9 mouse cellular contexts compared by ENCODE assay signal in the genomic region with DNA sequence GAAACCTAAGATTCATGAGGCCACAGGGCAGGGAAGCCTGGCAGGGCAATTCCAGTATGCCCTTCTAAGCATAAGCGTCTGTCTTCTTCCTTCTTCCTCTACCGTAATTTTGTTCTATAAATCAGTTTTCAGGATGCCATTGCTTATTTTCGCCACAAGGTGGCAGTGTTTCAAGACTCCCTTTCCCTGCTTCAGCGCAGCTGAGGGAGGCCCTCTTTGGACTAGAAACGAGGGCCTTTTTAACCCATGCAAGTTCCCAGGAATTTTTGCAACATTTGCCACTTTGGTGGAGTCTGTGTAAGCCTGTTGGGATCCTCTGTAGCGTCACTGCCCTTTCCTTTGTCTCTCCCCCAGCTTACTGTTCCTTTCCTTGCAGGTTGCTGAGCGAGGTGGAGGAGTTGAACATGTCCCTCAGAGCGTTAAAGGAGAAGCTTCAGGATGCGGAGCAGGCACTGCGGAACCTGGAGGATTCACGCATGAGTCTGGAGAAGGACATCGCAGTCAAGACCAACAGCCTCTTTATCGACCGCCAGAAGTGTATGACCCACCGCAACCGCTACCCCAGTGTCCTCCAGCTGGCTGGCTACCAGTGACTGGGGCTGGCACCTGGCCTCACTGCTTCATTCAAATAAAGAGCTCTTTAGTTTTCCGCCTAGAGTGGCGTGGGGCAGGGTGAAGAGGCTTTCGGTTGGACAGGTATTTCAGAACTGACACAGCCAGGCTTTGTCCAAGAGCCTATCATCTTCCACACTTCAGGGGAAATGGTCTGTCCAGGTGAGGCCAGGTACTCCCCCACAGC. TPM values are rescaled to one million over a fixed set of nuclear protein-coding genes. Genes with fewer than 3 reads are reported as not detected.
DNase-seq lines count a peak whose midpoint lies in the region.
"Had no signal": no experiment of that assay in that cellular context is flagged by ENCODE, and none has a peak within 500 bp of the region (broad histone marks: within the 10 kb centered on the region; RNA-seq: fewer than 3 reads in every experiment).

No protein-coding gene starts in this region.

- H3K27me3 ChIP-seq in embryonic facial prominence, embryonic 10.5 days (replicated peaks; ENCODE audit: low read depth, poor library complexity, severe bottlenecking): peaks cover 86% of the 10 kb centered on the region
- no peaks in the 10 kb centered on the region for H3K27me3 ChIP-seq in splenic B cell, adult 2 months (ENCODE audit: control insufficient read depth, insufficient read depth, low read length, poor library complexity, severe bottlenecking)

- 39% methylated on average over 19 of the region's 19 CpGs for WGBS in embryonic facial prominence, embryonic 10.5 days

- H3K4me1 ChIP-seq in embryonic facial prominence, embryonic 10.5 days: peaks cover 29% of the 10 kb centered on the region

- no peaks in the 10 kb centered on the region for H3K36me3 ChIP-seq in embryonic facial prominence, embryonic 10.5 days (replicated peaks)
- H3K36me3 ChIP-seq in splenic B cell, adult 2 months (ENCODE audit: control insufficient read depth, insufficient read depth, low read length, poor library complexity, severe bottlenecking): no peaks in the 10 kb centered on the region
- H3K36me3 ChIP-seq: hindbrain, embryonic 15.5 days had no signal

- peak; percentile 74 for DNase-seq in adrenal gland, postnatal 14 days
- DNase-seq in adrenal gland, adult 2 months: no peak
- DNase-seq in urinary bladder, postnatal 25 days (ENCODE audit: low spot score): peak; percentile 35
- DNase-seq in urinary bladder, adult 18-20 months (ENCODE audit: low spot score in 2 of 2): no peak
- peak; percentile 66 for DNase-seq in embryonic facial prominence, embryonic 10.5 days (ENCODE audit: low spot score)
- peak; percentile 56 for DNase-seq in layer of hippocampus, adult 9-11 months
- peak; percentile 67 for DNase-seq in lung, postnatal 36 days
- DNase-seq in splenic B cell, adult 2 months (ENCODE audit: low read depth, low spot score): peak; percentile 73

- no peak overlapping the region for H3K4me3 ChIP-seq in embryonic facial prominence, embryonic 10.5 days
- H3K4me3 ChIP-seq: hindbrain, embryonic 15.5 days had no signal

- H3K27ac ChIP-seq in embryonic facial prominence, embryonic 10.5 days (replicated peaks): no peak overlapping the region
- H3K27ac ChIP-seq: hindbrain, embryonic 15.5 days had no signal

- H3K9me3 ChIP-seq in embryonic facial prominence, embryonic 10.5 days: no peaks in the 10 kb centered on the region
- H3K9me3 ChIP-seq: hindbrain, embryonic 15.5 days had no signal

RNA-seq across cellular contexts. Expression of a gene that starts 20.9 kb away (rescaled TPM):
- 0.15 TPM in 1 of 2 replicates, not detected in the other for total RNA-seq in adrenal gland, postnatal 14 days (2021)
- 1 to 10 TPM in 1 of 2 experiments, under 1 TPM in 1; 0.97 to 1.0 TPM for total RNA-seq in adrenal gland, adult 2 months (2021)
- 0.36 and 0.54 TPM in 2 replicates for polyA plus RNA-seq in adrenal gland, adult 2 months (2012; rRNA removed)
- 0.13 and 0.21 TPM in 2 replicates for polyA plus RNA-seq in embryonic facial prominence, embryonic 10.5 days (2016; fragmentation: Nextera tagmentation; extraction: Ambion mirVana)

RNA-seq across cellular contexts. Expression of a gene that starts 21.7 kb away (rescaled TPM):
- total RNA-seq in adrenal gland, postnatal 14 days (2021): not detected in 2 replicates
- under 1 TPM in 1 of 2 experiments, not detected in 1; 0.17 TPM for total RNA-seq in adrenal gland, adult 2 months (2021)
- polyA plus RNA-seq in adrenal gland, adult 2 months (2012; rRNA removed): 0.17 TPM in 1 of 2 replicates, not detected in the other
- polyA plus RNA-seq in embryonic facial prominence, embryonic 10.5 days (2016; fragmentation: Nextera tagmentation; extraction: Ambion mirVana): 0.33 TPM in 1 of 2 replicates, not detected in the other

RNA-seq across cellular contexts. Expression of a gene that starts 42.6 kb away (rescaled TPM):
- 38.4 and 45.4 TPM in 2 replicates for total RNA-seq in adrenal gland, postnatal 14 days (2021)
- 10 to 100 TPM; 77.1 to 96.1 TPM for total RNA-seq in adrenal gland, adult 2 months (2021)
- 163 and 202 TPM in 2 replicates for polyA plus RNA-seq in adrenal gland, adult 2 months (2012; rRNA removed)
- polyA plus RNA-seq in embryonic facial prominence, embryonic 10.5 days (2016; fragmentation: Nextera tagmentation; extraction: Ambion mirVana): 2.9 and 3.3 TPM in 2 replicates

Comparison
In these comparisons a context has a peak if more than half of its experiments do, and no peak if none do; other contexts are left out.
1. DNase-seq: peak in adrenal gland, postnatal 14 days (single experiment), urinary bladder, postnatal 25 days (single experiment), embryonic facial prominence, embryonic 10.5 days (single experiment), layer of hippocampus, adult 9-11 months (single experiment), lung, postnatal 36 days (single experiment) and splenic B cell, adult 2 months (single experiment); none in adrenal gland, adult 2 months (single experiment) and urinary bladder, adult 18-20 months (0 of 2).